Mouse (Mus musculus): ENCODE measurements at regions not wholly inside any gene's neighbourhood (a gene's known extent, or its start where the extent isn't known, plus 50 kb on each side); places are given as distances from the start of the nearest gene placed in this dataset.

DNA sequence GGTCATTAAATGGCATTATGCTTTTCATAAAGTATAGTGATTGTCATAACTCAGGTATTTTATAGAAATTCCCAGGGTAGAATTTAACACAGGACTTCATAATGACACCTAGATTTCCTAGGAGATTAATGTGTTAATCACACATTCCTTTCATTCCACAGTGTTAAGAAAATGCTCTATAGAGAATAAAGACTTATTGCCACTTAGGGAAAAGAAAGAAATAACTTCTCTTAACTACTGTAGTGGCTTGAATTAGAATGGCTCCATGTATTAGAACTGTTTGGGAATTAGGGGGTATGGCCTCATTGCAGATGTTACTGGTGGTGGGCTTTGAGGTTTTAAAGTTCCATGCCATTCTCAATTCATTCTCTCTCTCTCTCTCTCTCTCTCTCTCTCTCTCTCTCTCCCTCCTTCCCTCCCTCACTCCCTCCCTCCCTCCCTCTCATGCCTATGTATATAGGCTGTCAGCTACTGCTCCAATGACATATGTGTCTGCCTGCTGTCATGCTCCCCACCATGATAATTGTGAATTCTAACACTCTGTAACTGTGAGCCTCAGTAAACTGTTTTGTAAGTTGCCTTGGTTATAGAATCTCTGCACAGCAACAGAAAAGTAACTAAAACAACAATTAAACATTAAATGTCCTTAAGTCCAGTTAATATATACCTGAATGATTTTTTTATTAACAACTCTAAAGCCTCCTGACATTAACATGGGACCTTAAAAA, 425.1 kb upstream of the Depdc1a start:
- no peak for DNase-seq (ENCODE audit: low spot score in 2 of 2)

DNA sequence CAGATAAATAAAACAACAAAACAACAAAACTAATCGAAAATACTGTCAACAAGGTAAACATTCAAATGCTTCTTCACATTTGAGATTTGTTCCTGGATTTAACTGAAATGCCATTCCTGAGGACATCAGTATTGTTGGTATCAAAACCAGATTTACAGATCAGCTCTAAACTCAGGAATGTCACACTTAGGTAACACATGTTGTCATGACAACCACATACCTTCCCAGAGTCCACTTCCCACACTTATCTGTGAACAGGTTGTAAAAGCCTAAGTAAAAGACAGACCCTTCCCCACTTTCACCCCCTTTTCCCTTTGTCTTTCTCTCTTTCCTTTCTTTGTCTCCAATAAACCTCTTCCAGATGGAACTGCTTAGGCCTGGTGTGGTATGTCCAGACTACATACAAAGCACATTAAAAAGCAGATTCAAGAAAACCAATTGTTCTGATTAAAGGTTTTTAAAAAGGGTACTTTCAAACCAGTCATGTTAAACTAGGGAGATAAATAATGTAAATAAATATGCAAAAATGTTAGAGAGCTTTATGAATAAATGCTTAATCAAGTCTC, 438.2 kb upstream of the Depdc1a start:
- no peak for DNase-seq (ENCODE audit: low spot score in 2 of 2)

GRCm38 (mm10) chr3:159034806-159035205, 460.4 kb upstream of the Depdc1a start:
- peak; percentile 58 to 79 for DNase-seq (ENCODE audit: low spot score in 2 of 2)

DNA sequence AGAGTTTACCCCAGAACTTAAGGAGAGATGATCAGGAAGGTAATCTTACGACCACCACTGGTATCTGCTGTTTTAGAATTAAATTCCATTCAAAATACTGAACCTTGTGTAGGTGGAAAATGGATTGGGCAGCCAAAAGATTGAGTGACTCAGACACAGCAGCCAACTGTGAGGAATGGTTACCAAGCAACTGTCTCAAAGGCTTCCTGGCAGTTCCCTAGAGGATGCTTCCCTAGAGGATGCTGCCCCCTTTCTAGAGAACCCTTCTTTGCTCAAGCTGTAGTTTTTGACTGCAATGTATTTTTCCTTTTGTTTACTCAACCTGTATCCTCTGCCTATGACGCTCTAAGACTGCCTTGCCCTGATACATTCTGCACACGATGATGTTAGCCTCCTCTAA, 463.7 kb upstream of the Depdc1a start:
- peak; percentile 42 to 74 for DNase-seq (ENCODE audit: low spot score in 2 of 2)

DNA sequence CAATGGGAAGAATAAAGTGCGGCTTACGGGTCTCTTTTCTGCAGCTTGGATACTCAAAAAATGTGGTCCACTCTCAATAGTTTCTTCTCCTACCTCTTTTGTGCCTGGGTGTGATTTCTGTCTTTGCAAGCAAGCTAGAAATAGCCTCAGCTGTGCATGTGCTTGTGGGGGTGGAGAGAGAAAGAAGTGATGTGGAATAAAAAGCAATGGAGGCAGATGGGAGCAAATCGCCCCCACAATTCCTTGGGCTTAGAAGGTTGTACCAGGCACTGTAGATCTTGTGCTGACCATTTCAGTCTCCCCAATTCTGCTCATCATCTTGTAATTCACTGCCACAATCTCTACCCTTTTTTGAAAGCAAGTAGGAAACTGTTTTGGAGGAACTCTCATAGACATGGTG, 464.6 kb upstream of the Depdc1a start:
- DNase-seq (ENCODE audit: low spot score in 2 of 2) = peak; percentile 46 to 76

DNA sequence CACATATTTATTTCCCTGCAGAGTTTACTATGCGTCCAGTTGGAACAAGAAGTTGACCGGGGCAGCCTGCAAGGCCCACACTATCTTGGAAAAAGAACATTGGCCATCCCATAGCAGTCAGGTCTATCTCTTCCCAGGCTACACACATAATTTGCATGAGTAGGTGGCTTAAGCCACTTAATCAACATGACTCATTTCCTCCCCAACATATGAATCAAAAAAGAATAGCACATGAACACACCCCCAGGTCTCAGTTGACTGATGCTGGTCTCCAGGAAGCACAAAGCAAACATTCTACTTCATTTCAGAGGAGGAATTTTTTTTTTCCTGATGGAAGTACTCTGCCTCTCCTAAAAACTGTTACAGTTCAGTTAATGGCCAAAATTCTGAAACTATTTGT, 465.3 kb upstream of the Depdc1a start:
- DNase-seq (ENCODE audit: low spot score in 2 of 2) = peak in 1 of 2 experiments; percentile 21

- peak in 1 of 2 experiments; percentile 47 for DNase-seq (ENCODE audit: low spot score in 2 of 2)
Measured at GRCm38 (mm10) chr3:159020447-159020846, 458.4 kb upstream of the Lrrc7 start.

- DNase-seq (ENCODE audit: low spot score in 2 of 2) = no peak
Measured at GRCm38 (mm10) chr3:159017269-159017668, 455.2 kb upstream of the Lrrc7 start.

DNA sequence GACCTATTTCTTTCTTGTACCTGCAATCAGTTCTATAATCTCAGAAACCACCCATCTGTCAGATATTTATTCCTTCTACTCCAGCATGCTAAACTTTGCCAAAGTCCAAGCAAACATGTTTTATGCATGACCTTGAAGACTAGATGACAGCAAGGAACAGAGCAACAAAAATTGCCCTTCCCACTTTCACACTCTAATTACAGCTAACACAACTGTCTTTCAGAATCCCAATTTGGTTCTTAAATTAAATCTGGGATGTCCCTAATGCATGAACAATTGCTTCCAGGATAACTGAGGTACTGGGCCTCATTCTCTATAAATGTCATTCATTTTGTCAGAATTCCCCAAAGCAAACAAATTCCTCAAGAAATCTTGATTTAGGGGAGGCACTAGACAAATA, 454.4 kb upstream of the Lrrc7 start:
- DNase-seq (ENCODE audit: low spot score in 2 of 2) = no peak

GRCm38 (mm10) chr3:159010954-159011638, 449.1 kb upstream of the Lrrc7 start:
- no peak for DNase-seq (ENCODE audit: low spot score in 2 of 2)

- DNase-seq (ENCODE audit: low spot score in 2 of 2) = no peak
Measured at GRCm38 (mm10) chr3:159004013-159004412, 442.0 kb upstream of the Lrrc7 start.

DNA sequence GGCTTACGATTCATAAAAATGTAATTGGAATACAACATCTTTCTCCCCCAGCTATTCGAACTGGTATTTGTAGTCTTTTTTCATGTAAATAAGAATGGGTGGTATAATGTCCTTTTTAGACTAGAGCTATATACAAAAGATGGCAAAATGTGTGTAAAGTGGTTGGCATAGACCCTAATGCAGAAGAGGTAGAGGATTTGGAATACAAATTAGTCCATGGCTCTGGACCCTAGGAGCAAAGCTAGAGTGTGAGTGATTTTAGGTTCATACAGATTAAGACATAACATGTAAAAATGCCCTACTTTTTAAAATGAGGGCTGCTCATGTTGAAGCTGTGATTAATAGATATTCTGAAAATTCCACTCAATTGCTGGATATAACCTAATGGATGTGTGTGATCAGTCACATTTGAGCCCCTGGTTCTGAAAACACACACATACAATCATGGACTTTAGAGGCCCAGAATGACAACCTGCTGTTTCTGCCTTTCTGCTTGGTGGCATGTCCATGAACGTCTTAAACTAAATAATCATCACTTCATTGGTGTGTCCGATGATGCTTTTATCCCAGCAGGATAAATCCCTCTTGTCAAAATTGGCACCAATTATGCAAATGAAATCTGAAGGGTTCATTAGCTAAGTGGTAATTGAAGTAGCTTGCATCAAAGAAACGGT, 423.6 kb upstream of the Lrrc7 start:
- DNase-seq (ENCODE audit: low spot score in 2 of 2) = no peak

DNA sequence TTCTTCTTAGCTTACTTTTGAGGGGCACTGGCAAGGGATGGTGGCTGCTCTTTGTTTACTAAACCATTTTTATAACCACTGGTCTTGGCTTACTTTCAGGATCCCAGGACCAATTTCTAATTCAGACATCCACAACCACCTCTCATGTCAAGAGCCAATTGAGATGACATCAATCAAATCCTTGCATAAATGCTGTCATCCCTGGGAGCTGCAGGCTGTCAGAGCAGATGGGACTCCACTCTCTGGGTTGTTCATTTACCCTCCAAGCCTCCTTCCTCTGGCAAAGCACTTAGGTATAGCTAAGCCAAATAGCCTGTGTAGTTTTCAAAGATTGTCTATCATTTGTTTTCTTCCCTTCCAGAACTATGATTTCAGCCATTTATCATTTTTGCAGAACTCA, 385.0 kb upstream of the Lrrc7 start:
- DNase-seq (ENCODE audit: low spot score in 2 of 2) = peak; percentile 1 to 33

DNA sequence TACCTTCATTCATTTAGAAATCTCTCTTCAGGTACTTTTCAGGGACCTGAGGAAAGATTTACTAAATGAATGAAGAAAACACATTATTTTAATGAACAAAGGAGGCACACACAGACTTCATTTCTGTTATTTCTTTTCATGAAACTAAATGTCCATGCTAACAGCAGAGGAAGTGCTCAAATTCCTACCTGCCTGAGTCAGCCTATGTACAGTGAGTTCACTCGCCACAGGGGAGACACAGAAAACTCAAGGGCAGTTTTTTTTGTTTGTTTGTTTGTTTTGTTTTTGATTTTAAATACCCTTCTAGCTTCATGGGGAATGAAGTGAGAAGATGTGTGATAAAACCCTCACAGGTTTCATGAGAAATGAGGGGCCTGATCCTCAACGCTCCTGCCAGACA, 343.1 kb upstream of the Lrrc7 start:
- no peak for DNase-seq (ENCODE audit: low spot score in 2 of 2)

GRCm38 (mm10) chr3:158899458-158899857, 337.4 kb upstream of the Lrrc7 start:
- DNase-seq (ENCODE audit: low spot score in 2 of 2) = no peak

- DNase-seq (ENCODE audit: low spot score in 2 of 2) = peak; percentile 11 to 42
Measured at GRCm38 (mm10) chr3:158886732-158887386, 324.8 kb upstream of the Lrrc7 start.

GRCm38 (mm10) chr3:158886301-158886711, 324.3 kb upstream of the Lrrc7 start:
- DNase-seq (ENCODE audit: low spot score in 2 of 2) = peak; percentile 54 to 85
